In the genomic region with DNA sequence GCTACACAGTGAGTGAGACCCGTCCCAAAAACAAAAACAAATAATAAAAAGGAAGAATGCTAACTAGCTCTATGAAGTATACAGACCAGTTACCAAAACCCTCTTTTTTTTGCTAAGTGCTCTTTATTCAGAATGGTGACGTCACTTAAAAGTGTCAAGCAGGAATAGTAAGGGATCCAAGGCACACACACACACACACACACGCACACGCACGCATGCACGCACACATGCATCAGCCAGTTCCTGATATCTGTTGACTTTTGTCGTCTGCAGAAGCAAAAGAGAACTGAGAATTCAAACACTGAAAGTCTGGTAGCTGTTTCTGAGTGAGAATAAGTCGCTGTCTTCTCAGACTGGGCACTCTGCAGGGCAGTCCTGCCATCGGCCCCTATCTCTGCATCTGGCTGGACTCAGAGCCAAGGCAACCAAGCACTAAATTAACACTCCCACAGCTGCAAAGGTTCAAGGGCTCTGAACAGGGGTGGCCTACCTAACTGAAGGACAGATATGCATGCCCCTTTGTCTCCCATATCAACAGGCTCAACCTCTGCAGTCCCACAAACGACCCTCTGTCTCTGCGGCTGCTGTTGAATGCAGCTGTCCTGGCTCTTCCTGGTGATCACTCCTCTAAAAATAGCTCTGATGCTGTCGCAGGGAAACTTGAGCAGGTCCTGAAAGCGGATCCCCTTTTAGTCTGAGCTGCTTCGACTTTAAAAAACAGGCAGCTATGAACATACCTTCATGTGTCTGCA, we compare ENCODE assay signal across 8 mouse cellular contexts.
DNase-seq lines count a peak whose midpoint lies in the region; ATAC-seq lines count a peak whose summit lies in the region.

No protein-coding gene starts in this region.

- no peak overlapping the region for H3K4me3 ChIP-seq in lung, embryonic 16.5 days (ENCODE audit: low read length)
- no peak overlapping the region for H3K4me3 ChIP-seq in embryonic facial prominence, embryonic 15.5 days (replicated peaks)
- H3K4me3 ChIP-seq in neural tube, embryonic 13.5 days: no peak overlapping the region

- no peak for DNase-seq in lung, postnatal 4 days
- DNase-seq in heart, postnatal 10 days: peak; percentile 50 to 62
- no peak for DNase-seq in right cerebral cortex, adult 2 months (ENCODE audit: low spot score in 2 of 2)
- no peak for DNase-seq in T-cell, adult 2 months (ENCODE audit: low spot score)

- peaks cover 14% of the 10 kb centered on the region; the same call in 1 of the 2 replicates for H3K4me1 ChIP-seq in lung, embryonic 16.5 days (replicated peaks; ENCODE audit: control insufficient read depth, insufficient read depth, low read length)
- peaks cover 64% of the 10 kb centered on the region for H3K4me1 ChIP-seq in embryonic facial prominence, embryonic 15.5 days
- peaks cover 82% of the 10 kb centered on the region for H3K4me1 ChIP-seq in neural tube, embryonic 13.5 days (replicated peaks)

- no peaks in the 10 kb centered on the region for H3K27me3 ChIP-seq in lung, embryonic 16.5 days (ENCODE audit: control insufficient read depth, insufficient read depth, low read depth, low read length)
- no peaks in the 10 kb centered on the region for H3K27me3 ChIP-seq in embryonic facial prominence, embryonic 15.5 days
- no peaks in the 10 kb centered on the region for H3K27me3 ChIP-seq in neural tube, embryonic 13.5 days

- H3K27ac ChIP-seq in lung, embryonic 16.5 days (ENCODE audit: low read length): peak overlapping the region; percentile 31; the same call in 1 of the 2 replicates
- H3K27ac ChIP-seq in embryonic facial prominence, embryonic 15.5 days (replicated peaks): peak overlapping the region; percentile 55
- H3K27ac ChIP-seq in neural tube, embryonic 13.5 days (replicated peaks): peak overlapping the region; percentile 20

- no peaks in the 10 kb centered on the region for H3K9me3 ChIP-seq in lung, embryonic 16.5 days (ENCODE audit: control insufficient read depth, low read length)
- no peaks in the 10 kb centered on the region for H3K9me3 ChIP-seq in embryonic facial prominence, embryonic 15.5 days (replicated peaks)
- no peaks in the 10 kb centered on the region for H3K9me3 ChIP-seq in neural tube, embryonic 13.5 days

- H3K36me3 ChIP-seq in lung, embryonic 16.5 days (ENCODE audit: control insufficient read depth, insufficient read depth, low read length): no peaks in the 10 kb centered on the region
- no peaks in the 10 kb centered on the region for H3K36me3 ChIP-seq in embryonic facial prominence, embryonic 15.5 days
- no peaks in the 10 kb centered on the region for H3K36me3 ChIP-seq in neural tube, embryonic 13.5 days

- peak; percentile 37 for ATAC-seq in lung, embryonic 16.5 days (ENCODE audit: low read depth)
- ATAC-seq in embryonic facial prominence, embryonic 15.5 days (ENCODE audit: insufficient number of reproducible peaks, low FRiP score, low TSS enrichment, low read depth): peak; percentile 41; the same call in 1 of the 2 replicates
- no peak for ATAC-seq in neural tube, embryonic 13.5 days (ENCODE audit: low read depth)
- no peak for ATAC-seq in activated CD4-positive, CD25-positive, alpha-beta regulatory T cell, adult 4 months

- 47% methylated on average over 14 of the region's 14 CpGs for WGBS in lung, embryonic 16.5 days
- WGBS in embryonic facial prominence, embryonic 15.5 days: 50% methylated on average over 14 of the region's 14 CpGs
- WGBS in neural tube, embryonic 13.5 days: 59% methylated on average over 14 of the region's 14 CpGs

- intact Hi-C loops in heart, postnatal 10 days (cut with DNase I): no loop called here

- H3K4me2 ChIP-seq in lung, embryonic 16.5 days (ENCODE audit: low read depth, low read length): no peak overlapping the region
- no peak overlapping the region for H3K4me2 ChIP-seq in embryonic facial prominence, embryonic 15.5 days (replicated peaks)
- H3K4me2 ChIP-seq in neural tube, embryonic 13.5 days: no peak overlapping the region

- no peak overlapping the region for H3K9ac ChIP-seq in lung, embryonic 16.5 days (ENCODE audit: low read length)
- H3K9ac ChIP-seq in embryonic facial prominence, embryonic 15.5 days: no peak overlapping the region
- peak overlapping the region; percentile 45; the same call in 1 of the 2 replicates for H3K9ac ChIP-seq in neural tube, embryonic 13.5 days

Comparison
In these comparisons a context has a peak if more than half of its experiments do, and no peak if none do; other contexts are left out.
1. ATAC-seq: peak in lung, embryonic 16.5 days (single experiment) and embryonic facial prominence, embryonic 15.5 days (single experiment); none in neural tube, embryonic 13.5 days (single experiment) and activated CD4-positive, CD25-positive, alpha-beta regulatory T cell, adult 4 months (single experiment).
2. DNase-seq: peak in heart, postnatal 10 days (2 of 2); none in lung, postnatal 4 days (0 of 2), right cerebral cortex, adult 2 months (0 of 2) and T-cell, adult 2 months (single experiment).
3. Peak in every context shown above with its lines, with median percentiles within 50 percentile points of each other: H3K27ac ChIP-seq.